ENCODE assay signal across 10 mouse cellular contexts in the genomic region with DNA sequence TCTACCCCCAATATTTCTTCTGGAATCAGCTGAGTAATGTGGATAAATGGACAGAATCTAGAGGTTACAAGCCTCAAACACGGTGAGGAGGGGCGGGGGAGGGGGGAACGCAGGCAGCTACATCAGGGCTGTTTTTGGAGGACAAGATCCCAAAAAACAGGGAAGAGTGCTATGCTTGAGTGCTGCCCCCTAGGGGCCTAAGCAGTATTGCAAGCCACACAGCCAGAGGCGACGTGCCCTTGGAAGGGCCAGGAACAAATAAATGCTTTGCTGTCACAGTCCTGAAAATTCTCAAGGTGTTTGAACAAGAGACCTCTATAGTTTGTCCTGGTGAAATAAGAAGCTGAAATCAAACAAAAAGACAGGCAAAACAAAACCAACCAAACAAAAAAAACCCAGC. TPM values are rescaled to one million over a fixed set of nuclear protein-coding genes. Genes with fewer than 3 reads are reported as not detected.
DNase-seq lines count a peak whose midpoint lies in the region; ATAC-seq and TF ChIP-seq lines count a peak whose summit lies in the region.
"Had no signal": no experiment of that assay in that cellular context is flagged by ENCODE, and none has a peak within 500 bp of the region (broad histone marks: within the 10 kb centered on the region; RNA-seq: fewer than 3 reads in every experiment).

No protein-coding gene starts in this region.

- H3K9me3 ChIP-seq in kidney, embryonic 14.5 days (ENCODE audit: control insufficient read depth, low read length) = no peaks in the 10 kb centered on the region
- H3K9me3 ChIP-seq in hindbrain, postnatal 0 days (ENCODE audit: low read length) = no peaks in the 10 kb centered on the region
- no peaks in the 10 kb centered on the region for H3K9me3 ChIP-seq in limb, embryonic 14.5 days (ENCODE audit: control insufficient read depth, low read length)
- H3K9me3 ChIP-seq: midbrain, embryonic 12.5 days had no signal

- peaks cover 5% of the 10 kb centered on the region for H3K4me1 ChIP-seq in kidney, embryonic 14.5 days (ENCODE audit: control insufficient read depth, insufficient read depth, low read length)
- H3K4me1 ChIP-seq in hindbrain, postnatal 0 days (ENCODE audit: insufficient read depth, low read length) = no peaks in the 10 kb centered on the region
- H3K4me1 ChIP-seq in limb, embryonic 14.5 days (ENCODE audit: control insufficient read depth, insufficient read depth, low read length) = peaks cover 14% of the 10 kb centered on the region

- WGBS in kidney, embryonic 14.5 days = 7% methylated on average over 5 of the region's 5 CpGs
- 2% methylated on average over 5 of the region's 5 CpGs for WGBS in hindbrain, postnatal 0 days
- WGBS in limb, embryonic 14.5 days = 9% methylated on average over 5 of the region's 5 CpGs

- H3K9ac ChIP-seq in kidney, embryonic 14.5 days (ENCODE audit: low read depth, low read length) = no peak overlapping the region
- H3K9ac ChIP-seq in hindbrain, postnatal 0 days (replicated peaks; ENCODE audit: low read length) = no peak overlapping the region
- no peak overlapping the region for H3K9ac ChIP-seq in limb, embryonic 14.5 days (ENCODE audit: low read depth, low read length, severe bottlenecking)
- H3K9ac ChIP-seq: midbrain, embryonic 12.5 days had no signal

- H3K27ac ChIP-seq in kidney, embryonic 14.5 days (ENCODE audit: low read depth, low read length) = no peak overlapping the region
- H3K27ac ChIP-seq in hindbrain, postnatal 0 days = no peak overlapping the region
- H3K27ac ChIP-seq in limb, embryonic 14.5 days (replicated peaks; ENCODE audit: low read depth, low read length) = no peak overlapping the region
- H3K27ac ChIP-seq: midbrain, embryonic 12.5 days had no signal

- peak; percentile 87 for DNase-seq in kidney, adult 18-20 months
- peak; percentile 83 to 94 for DNase-seq in adrenal gland, adult (ENCODE audit: inconsistent age in 2 of 2, low spot score in 1 of 2)
- peak; percentile 88 for DNase-seq in embryo, embryonic 10.5 days (ENCODE audit: low spot score)
- peak; percentile 84 for DNase-seq in hindbrain, postnatal 0 days (ENCODE audit: low spot score)
- DNase-seq in limb, embryonic 14.5 days (ENCODE audit: low spot score) = peak; percentile 77
- peak; percentile 40 for DNase-seq in retina, postnatal 7 days (ENCODE audit: low read depth, low spot score)
- peak; percentile 81 for DNase-seq in urinary bladder, postnatal 25 days (ENCODE audit: low spot score)

- ATAC-seq in kidney, embryonic 14.5 days (ENCODE audit: low FRiP score, low TSS enrichment) = no peak
- ATAC-seq in hindbrain, postnatal 0 days = no peak
- ATAC-seq in limb, embryonic 14.5 days (ENCODE audit: low FRiP score, low read depth) = no peak

- no peaks in the 10 kb centered on the region for H3K27me3 ChIP-seq in kidney, embryonic 14.5 days (ENCODE audit: control insufficient read depth, insufficient read depth, low read length)
- no peaks in the 10 kb centered on the region for H3K27me3 ChIP-seq in hindbrain, postnatal 0 days (ENCODE audit: insufficient read depth, low read length)
- H3K27me3 ChIP-seq in limb, embryonic 14.5 days (ENCODE audit: control insufficient read depth, insufficient read depth, low read length) = no peaks in the 10 kb centered on the region
- H3K27me3 ChIP-seq: midbrain, embryonic 12.5 days had no signal

- TF ChIP-seq POLR2A in limb, embryonic 14.5 days (IDR thresholded peaks at IDR 0.05; ENCODE audit: borderline replicate concordance, extremely low read depth, insufficient read depth, insufficient read length) = no peak

- no peak overlapping the region for H3K4me3 ChIP-seq in kidney, embryonic 14.5 days (ENCODE audit: low read length)
- H3K4me3 ChIP-seq in hindbrain, postnatal 0 days (ENCODE audit: low read length) = no peak overlapping the region
- no peak overlapping the region for H3K4me3 ChIP-seq in limb, embryonic 14.5 days (replicated peaks; ENCODE audit: low read length)
- H3K4me3 ChIP-seq: erythroblast, embryonic 14.5 days; midbrain, embryonic 12.5 days had no signal

- H3K36me3 ChIP-seq in kidney, embryonic 14.5 days (ENCODE audit: control insufficient read depth, insufficient read depth, low read length) = no peaks in the 10 kb centered on the region
- H3K36me3 ChIP-seq in hindbrain, postnatal 0 days (ENCODE audit: insufficient read depth, low read length) = no peaks in the 10 kb centered on the region
- no peaks in the 10 kb centered on the region for H3K36me3 ChIP-seq in limb, embryonic 14.5 days (ENCODE audit: control insufficient read depth, insufficient read depth, low read length)
- H3K36me3 ChIP-seq: midbrain, embryonic 12.5 days had no signal

- H3K4me2 ChIP-seq in kidney, embryonic 14.5 days (replicated peaks; ENCODE audit: low read depth, low read length) = no peak overlapping the region
- H3K4me2 ChIP-seq in hindbrain, postnatal 0 days (ENCODE audit: low read depth, low read length) = no peak overlapping the region
- no peak overlapping the region for H3K4me2 ChIP-seq in limb, embryonic 14.5 days (replicated peaks; ENCODE audit: low read depth, low read length, severe bottlenecking)
- H3K4me2 ChIP-seq: midbrain, embryonic 12.5 days had no signal

- peak; percentile 91 for TF ChIP-seq CTCF in hindbrain, postnatal 0 days (IDR thresholded peaks at IDR 0.05; ENCODE audit: low read depth)

RNA-seq across cellular contexts. Expression of a gene that starts 3.6 kb away (rescaled TPM):
- 6,047 and 7,558 TPM in 2 replicates for polyA plus RNA-seq in kidney, embryonic 14.5 days (2014; fragmentation: Nextera tagmentation; extraction: Ambion mirVana)
- total RNA-seq in hindbrain, postnatal 0 days (2014; rRNA removed) = 2,267 and 2,460 TPM in 2 replicates
- 5,475 and 5,597 TPM in 2 replicates for polyA plus RNA-seq in hindbrain, postnatal 0 days (2015; fragmentation: Nextera tagmentation; extraction: Ambion mirVana)
- polyA plus RNA-seq in limb, embryonic 14.5 days (2012; rRNA removed) = 2,776 and 3,384 TPM in 2 replicates
- 4,586 and 4,744 TPM in 2 replicates for polyA plus RNA-seq in limb, embryonic 14.5 days (2014; fragmentation: Nextera tagmentation; extraction: Ambion mirVana)

RNA-seq across cellular contexts. Expression of a gene that starts 22.8 kb away (rescaled TPM):
- polyA plus RNA-seq in kidney, embryonic 14.5 days (2014; fragmentation: Nextera tagmentation; extraction: Ambion mirVana) = 11.0 and 14.6 TPM in 2 replicates
- total RNA-seq in hindbrain, postnatal 0 days (2014; rRNA removed) = 136 and 149 TPM in 2 replicates
- polyA plus RNA-seq in hindbrain, postnatal 0 days (2015; fragmentation: Nextera tagmentation; extraction: Ambion mirVana) = 27.0 and 29.0 TPM in 2 replicates
- 34.1 and 47.4 TPM in 2 replicates for polyA plus RNA-seq in limb, embryonic 14.5 days (2012; rRNA removed)
- polyA plus RNA-seq in limb, embryonic 14.5 days (2014; fragmentation: Nextera tagmentation; extraction: Ambion mirVana) = 12.4 and 12.9 TPM in 2 replicates

RNA-seq across cellular contexts. Expression of a gene that starts 32.6 kb away (rescaled TPM):
- 654 and 761 TPM in 2 replicates for polyA plus RNA-seq in kidney, embryonic 14.5 days (2014; fragmentation: Nextera tagmentation; extraction: Ambion mirVana)
- total RNA-seq in hindbrain, postnatal 0 days (2014; rRNA removed) = 75.5 and 95.0 TPM in 2 replicates
- 251 and 254 TPM in 2 replicates for polyA plus RNA-seq in hindbrain, postnatal 0 days (2015; fragmentation: Nextera tagmentation; extraction: Ambion mirVana)
- polyA plus RNA-seq in limb, embryonic 14.5 days (2012; rRNA removed) = 203 and 273 TPM in 2 replicates
- polyA plus RNA-seq in limb, embryonic 14.5 days (2014; fragmentation: Nextera tagmentation; extraction: Ambion mirVana) = 548 and 588 TPM in 2 replicates
